Comparison of ENCODE assay signal across 8 mouse cellular contexts in the genomic region with DNA sequence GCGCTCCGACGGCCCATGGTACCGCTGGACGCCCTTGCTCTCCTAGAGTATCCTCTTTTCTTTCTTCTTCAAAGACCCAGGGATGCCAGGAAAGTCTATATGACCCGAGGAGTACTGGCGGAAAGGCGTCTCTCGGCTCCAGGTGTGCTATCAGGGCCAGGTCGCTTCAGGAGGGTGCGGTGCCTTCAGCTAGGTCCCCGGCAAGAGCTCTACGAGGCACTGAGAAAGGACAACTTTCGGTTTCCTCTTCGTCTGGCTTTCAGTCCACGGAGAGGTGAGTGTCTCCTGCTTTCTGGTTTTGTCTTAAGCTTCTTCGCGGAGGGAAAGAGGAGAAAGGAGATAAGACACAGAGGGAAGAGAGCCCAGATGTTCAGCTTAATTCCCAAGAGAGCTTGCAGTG. TPM values are rescaled to one million over a fixed set of nuclear protein-coding genes. Genes with fewer than 3 reads are reported as not detected.
DNase-seq lines count a peak whose midpoint lies in the region; ATAC-seq and TF ChIP-seq lines count a peak whose summit lies in the region.

No protein-coding gene starts in this region.

- peak overlapping the region; percentile 54 for H3K27ac ChIP-seq in heart, embryonic 13.5 days (replicated peaks)
- H3K27ac ChIP-seq in ES-Bruce4 (ENCODE audit: insufficient read depth, low read length) (no peak overlapping the region), macrophage (no peak overlapping the region)
- H3K27ac ChIP-seq in heart, postnatal 0 days (ENCODE audit: low read depth), result 0 out of 2 replicates have a peak overlapping the region, but pooled peaks have one; percentile 12

- TF ChIP-seq POLR2A in ES-Bruce4 (IDR thresholded peaks at IDR 0.05; ENCODE audit: insufficient read depth, low read length), result no peak

- H3K9ac ChIP-seq in heart, embryonic 13.5 days, result peak overlapping the region; percentile 84
- H3K9ac ChIP-seq in ES-Bruce4 (ENCODE audit: low read depth, poor library complexity, severe bottlenecking), result peak overlapping the region; percentile 65
- peak overlapping the region; percentile 39 for H3K9ac ChIP-seq in heart, postnatal 0 days (replicated peaks; ENCODE audit: low read depth, low read length)

- H3K4me1 ChIP-seq in heart, embryonic 13.5 days, result peaks cover 43% of the 10 kb centered on the region
- peaks cover 4% of the 10 kb centered on the region for H3K4me1 ChIP-seq in ES-Bruce4 (ENCODE audit: control insufficient read depth, insufficient read depth, low read length)
- H3K4me1 ChIP-seq in heart, postnatal 0 days (ENCODE audit: control insufficient read depth, insufficient read depth), result peaks cover 9% of the 10 kb centered on the region; the same call in 1 of the 2 replicates

- H3K36me3 ChIP-seq in heart, embryonic 13.5 days, result 0 out of 2 replicates have a peak, but pooled peaks cover 5% of the 10 kb centered on the region
- H3K36me3 ChIP-seq in ES-Bruce4 (ENCODE audit: control insufficient read depth, insufficient read depth, low read length, poor library complexity, severe bottlenecking), result no peaks in the 10 kb centered on the region
- no peaks in the 10 kb centered on the region for H3K36me3 ChIP-seq in heart, postnatal 0 days (replicated peaks; ENCODE audit: control insufficient read depth, insufficient read depth, low read length)
- H3K36me3 ChIP-seq in macrophage (ENCODE audit: inconsistent target), result no peaks in the 10 kb centered on the region

- no peak for DNase-seq in heart, adult 11 months
- no peak for DNase-seq in heart, postnatal 0 days (ENCODE audit: low spot score)
- DNase-seq in Muller cell, postnatal 12 days (ENCODE audit: inconsistent ontology term), result no peak
- no peak for DNase-seq in cerebellum, adult 11-12 months
- no peak for DNase-seq in embryo, embryonic 11 days

- H3K27me3 ChIP-seq in heart, embryonic 13.5 days (replicated peaks), result peaks cover 93% of the 10 kb centered on the region
- peaks cover 23% of the 10 kb centered on the region for H3K27me3 ChIP-seq in ES-Bruce4 (ENCODE audit: control insufficient read depth, insufficient read depth, low read length, poor library complexity, severe bottlenecking)
- peaks cover 86% of the 10 kb centered on the region for H3K27me3 ChIP-seq in heart, postnatal 0 days (ENCODE audit: control insufficient read depth, insufficient read depth, low read length)

- under 1% methylated on average over 18 of the region's 18 CpGs for WGBS in heart, embryonic 13.5 days
- WGBS in heart, postnatal 0 days, result under 1% methylated on average over 18 of the region's 18 CpGs
- 2% methylated on average over 18 of the region's 18 CpGs for WGBS in macrophage (ENCODE audit: missing documents)

- no peak for ATAC-seq in heart, embryonic 13.5 days (ENCODE audit: extremely low read depth, insufficient number of reproducible peaks, low FRiP score, low TSS enrichment)
- no peak for ATAC-seq in heart, postnatal 0 days (ENCODE audit: insufficient read depth, low read depth)

- no peaks in the 10 kb centered on the region for H3K79me2 ChIP-seq in macrophage (ENCODE audit: inconsistent target)

- peak overlapping the region; percentile 99 for H3K4me2 ChIP-seq in heart, embryonic 13.5 days
- peak overlapping the region; percentile 99 for H3K4me2 ChIP-seq in heart, postnatal 0 days (ENCODE audit: low read depth, low read length)

- TF ChIP-seq EP300 in ES-Bruce4 (IDR thresholded peaks at IDR 0.05; ENCODE audit: insufficient read depth, low read depth, low read length), result no peak
- no peak for TF ChIP-seq EP300 in heart, postnatal 0 days (IDR thresholded peaks at IDR 0.05; ENCODE audit: low read depth)

- H3K4me3 ChIP-seq in heart, embryonic 13.5 days, result peak overlapping the region; percentile 72
- H3K4me3 ChIP-seq in ES-Bruce4 (ENCODE audit: low read depth, low read length) (peak overlapping the region; percentile 73), macrophage (ENCODE audit: inconsistent target) (peak overlapping the region; percentile 57)
- peak overlapping the region; percentile 62 for H3K4me3 ChIP-seq in heart, postnatal 0 days (ENCODE audit: low read depth, low read length)

- no peak for TF ChIP-seq CTCF in ES-Bruce4 (IDR thresholded peaks at IDR 0.05; ENCODE audit: low read depth, low read length)
- TF ChIP-seq CTCF in heart, postnatal 0 days (IDR thresholded peaks at IDR 0.05; ENCODE audit: low read depth), result no peak

- no peaks in the 10 kb centered on the region for H3K9me3 ChIP-seq in heart, embryonic 13.5 days
- no peaks in the 10 kb centered on the region for H3K9me3 ChIP-seq in ES-Bruce4 (replicated peaks; ENCODE audit: control insufficient read depth, insufficient read depth, low read length, poor library complexity, severe bottlenecking)
- no peaks in the 10 kb centered on the region for H3K9me3 ChIP-seq in heart, postnatal 0 days (replicated peaks; ENCODE audit: control insufficient read depth, low read length)

RNA-seq across cellular contexts. Expression of a gene that starts 1.4 kb away (rescaled TPM):
- 6.6 and 7.8 TPM in 2 replicates for polyA plus RNA-seq in heart, embryonic 13.5 days (2015; fragmentation: Nextera tagmentation; extraction: Ambion mirVana)
- polyA plus RNA-seq in ES-Bruce4 (2011; ENCODE audit: insufficient read depth, insufficient read length, low read depth, missing spikeins) (1.4 and 2.0 TPM in 2 replicates), macrophage (2018) (0.17 to 0.38 TPM in 2 of 3 replicates, not detected in the other)
- 3.7 and 18.9 TPM in 2 replicates for total RNA-seq in heart, postnatal 0 days (2014; rRNA removed; ENCODE audit: low replicate concordance)
- 3.0 and 3.5 TPM in 2 replicates for polyA plus RNA-seq in heart, postnatal 0 days (2015; fragmentation: Nextera tagmentation; extraction: Ambion mirVana)
- total RNA-seq in macrophage (2018; cell fraction: chromatin; rRNA removed), result 10 to 100 TPM in 1 of 26 experiments, 1 to 10 TPM in 10, under 1 TPM in 7, not detected in 8; 0.25 to 11.9 (median 1.4) TPM
- total RNA-seq in macrophage (2018; cell fraction: cytosol; rRNA removed), result 1 to 10 TPM in 1 of 26 experiments, under 1 TPM in 23, not detected in 2; 0.10 to 4.3 (median 0.40) TPM
- total RNA-seq in macrophage (2018; cell fraction: nucleus; rRNA removed), result 10 to 100 TPM in 2 of 26 experiments, 1 to 10 TPM in 12, under 1 TPM in 8, not detected in 4; 0.28 to 21.2 (median 1.9) TPM

RNA-seq across cellular contexts. Expression of a gene that starts 20.8 kb away (rescaled TPM):
- polyA plus RNA-seq in heart, embryonic 13.5 days (2015; fragmentation: Nextera tagmentation; extraction: Ambion mirVana), result 13.9 and 15.2 TPM in 2 replicates
- polyA plus RNA-seq in ES-Bruce4 (2011; ENCODE audit: insufficient read depth, insufficient read length, low read depth, missing spikeins) (9.4 and 9.7 TPM in 2 replicates), macrophage (2018) (12.4 to 20.1 TPM (median 14.3 TPM) in 3 replicates)
- 10.5 and 15.5 TPM in 2 replicates for total RNA-seq in heart, postnatal 0 days (2014; rRNA removed; ENCODE audit: low replicate concordance)
- polyA plus RNA-seq in heart, postnatal 0 days (2015; fragmentation: Nextera tagmentation; extraction: Ambion mirVana), result 10.9 and 12.2 TPM in 2 replicates
- 10 to 100 TPM; 21.2 to 99.0 (median 61.0) TPM for total RNA-seq in macrophage (2018; cell fraction: chromatin; rRNA removed)
- total RNA-seq in macrophage (2018; cell fraction: cytosol; rRNA removed), result 10 to 100 TPM in 24 of 26 experiments, 1 to 10 TPM in 2; 8.6 to 16.2 (median 12.3) TPM
- total RNA-seq in macrophage (2018; cell fraction: nucleus; rRNA removed), result 10 to 100 TPM; 21.5 to 90.0 (median 42.4) TPM

Comparison
In these comparisons a context has a peak if more than half of its experiments do, and no peak if none do; other contexts are left out.
1. H3K27ac ChIP-seq: peak in heart, embryonic 13.5 days (single experiment) and heart, postnatal 0 days (single experiment); none in ES-Bruce4 (single experiment) and macrophage (single experiment).
2. Peak in every context shown above with its lines, with median percentiles within 50 percentile points of each other: H3K4me3 ChIP-seq and H3K9ac ChIP-seq.